Mouse (Mus musculus): ENCODE results near the gene Lmna.

Lmna gene

DNA sequence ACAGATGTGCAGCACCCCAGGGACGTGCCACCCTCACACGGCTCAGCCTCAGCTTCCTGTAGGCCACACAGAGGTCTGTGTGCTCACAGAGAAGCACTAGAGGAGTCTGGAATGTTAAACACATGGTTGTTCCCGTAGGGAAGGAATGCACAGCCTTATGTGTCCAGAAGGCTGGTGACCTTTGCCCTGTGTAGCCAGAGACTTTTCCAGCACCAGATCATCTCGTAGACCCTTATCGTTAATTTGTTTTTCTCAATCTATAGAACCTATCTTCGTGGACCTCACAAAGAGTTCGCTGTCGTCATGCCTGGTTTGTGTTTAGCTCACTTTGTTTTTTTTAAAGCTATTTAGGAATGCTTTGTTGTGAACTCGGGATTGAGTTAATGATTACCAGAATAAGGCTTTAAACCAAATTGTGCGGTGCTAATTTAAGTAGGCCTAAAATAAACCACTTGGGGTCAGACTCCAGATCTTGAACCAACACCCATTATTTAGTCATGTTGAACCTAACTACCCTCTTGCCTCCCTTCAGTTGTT, 38.7 kb downstream of the Lmna start:
- no peak for DNase-seq (ENCODE audit: low spot score)

DNA sequence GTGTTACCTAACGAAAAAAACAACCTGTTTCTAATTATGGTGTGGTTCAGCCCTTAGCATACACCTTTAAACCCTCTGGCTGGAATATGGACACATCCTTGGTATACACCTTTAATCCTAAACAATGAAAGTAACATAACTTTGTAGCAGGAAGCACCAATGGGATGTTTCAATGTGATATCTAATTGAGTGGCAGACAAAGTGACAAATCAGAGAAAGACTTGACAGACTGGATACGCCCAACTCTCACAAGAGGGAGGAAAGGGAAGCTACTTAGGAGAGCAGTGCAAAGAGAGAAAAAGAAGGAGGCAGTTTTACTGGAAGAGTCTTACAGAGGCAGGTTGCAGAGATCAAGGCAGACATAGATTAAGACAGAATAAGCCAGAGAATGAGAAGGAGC, 40.3 kb downstream of the Lmna start:
- no peak for DNase-seq (ENCODE audit: low spot score)

DNA sequence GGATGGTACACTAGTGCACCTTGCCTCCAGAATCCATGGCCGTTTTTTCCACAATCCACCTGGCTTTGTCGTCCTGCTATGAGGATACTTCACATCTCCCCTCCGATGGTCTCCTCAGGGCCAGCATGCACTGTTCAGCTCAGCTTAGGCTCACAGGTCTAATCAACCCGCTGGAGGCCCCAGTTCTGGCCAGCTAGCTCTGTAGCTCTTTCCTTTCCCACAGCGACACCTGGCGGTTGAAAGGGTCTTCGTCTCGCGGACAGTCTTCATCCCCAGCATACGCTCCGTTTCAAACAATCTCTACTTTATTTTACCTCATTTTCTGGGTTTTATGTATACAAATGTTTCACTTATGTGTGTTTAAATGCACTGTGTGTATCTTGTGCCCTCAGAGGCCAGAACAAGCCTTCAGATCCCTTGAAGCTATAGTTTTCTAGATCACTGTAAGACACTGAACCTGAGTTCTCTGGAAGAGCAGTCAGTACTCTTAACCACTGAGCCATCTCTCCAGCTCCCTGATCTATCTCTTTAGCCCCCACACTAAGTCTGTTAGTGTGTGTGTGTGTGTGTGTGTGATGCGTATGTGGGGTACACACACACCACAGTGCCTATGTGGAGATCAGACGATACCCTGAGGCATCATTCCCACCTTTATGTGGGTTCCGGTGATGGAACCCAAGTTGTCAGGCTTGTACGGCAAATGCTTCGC, 42.5 kb downstream of the Lmna start:
- DNase-seq (ENCODE audit: low spot score), result peak; percentile 81

DNA sequence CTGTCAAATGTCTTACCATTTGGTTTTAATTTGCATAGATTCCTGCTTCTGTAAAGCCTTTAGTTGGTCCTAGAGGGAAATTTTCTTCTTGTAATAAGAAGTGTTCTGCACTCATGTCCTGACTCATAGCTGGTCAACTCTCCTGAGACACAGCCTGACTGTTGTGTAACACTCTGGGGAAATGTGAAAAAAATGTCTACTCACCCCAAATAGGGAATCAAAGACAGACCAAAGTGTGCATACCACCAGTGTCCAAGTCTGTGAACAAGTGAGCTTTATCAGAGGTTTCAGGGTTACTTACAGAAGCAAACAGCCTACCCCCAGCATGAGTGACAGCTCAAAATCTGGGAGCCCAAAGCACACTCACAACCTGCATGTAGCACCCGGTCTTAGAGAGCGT, 44.6 kb downstream of the Lmna start:
- DNase-seq (ENCODE audit: low spot score), result no peak

DNA sequence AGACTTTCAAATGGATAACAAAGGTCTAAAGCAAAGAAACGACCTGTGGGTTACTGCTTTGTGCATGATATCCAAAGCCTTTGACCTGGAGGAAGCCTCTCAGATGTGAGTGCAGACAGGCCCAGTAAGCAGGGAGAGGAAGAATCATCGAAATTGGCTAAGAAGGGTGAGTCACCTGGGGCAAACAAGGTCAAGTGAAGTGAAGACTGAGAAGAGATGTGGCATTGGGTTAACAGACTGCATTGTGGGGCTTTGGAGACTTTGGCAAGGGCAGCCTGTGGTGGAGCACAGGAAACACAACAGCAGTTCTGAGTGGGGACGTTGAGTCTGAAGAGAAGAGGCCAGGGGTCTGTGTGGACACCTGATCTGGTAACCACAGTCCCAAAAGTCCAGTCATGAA, 45.3 kb downstream of the Lmna start:
- DNase-seq (ENCODE audit: low spot score), result no peak

DNA sequence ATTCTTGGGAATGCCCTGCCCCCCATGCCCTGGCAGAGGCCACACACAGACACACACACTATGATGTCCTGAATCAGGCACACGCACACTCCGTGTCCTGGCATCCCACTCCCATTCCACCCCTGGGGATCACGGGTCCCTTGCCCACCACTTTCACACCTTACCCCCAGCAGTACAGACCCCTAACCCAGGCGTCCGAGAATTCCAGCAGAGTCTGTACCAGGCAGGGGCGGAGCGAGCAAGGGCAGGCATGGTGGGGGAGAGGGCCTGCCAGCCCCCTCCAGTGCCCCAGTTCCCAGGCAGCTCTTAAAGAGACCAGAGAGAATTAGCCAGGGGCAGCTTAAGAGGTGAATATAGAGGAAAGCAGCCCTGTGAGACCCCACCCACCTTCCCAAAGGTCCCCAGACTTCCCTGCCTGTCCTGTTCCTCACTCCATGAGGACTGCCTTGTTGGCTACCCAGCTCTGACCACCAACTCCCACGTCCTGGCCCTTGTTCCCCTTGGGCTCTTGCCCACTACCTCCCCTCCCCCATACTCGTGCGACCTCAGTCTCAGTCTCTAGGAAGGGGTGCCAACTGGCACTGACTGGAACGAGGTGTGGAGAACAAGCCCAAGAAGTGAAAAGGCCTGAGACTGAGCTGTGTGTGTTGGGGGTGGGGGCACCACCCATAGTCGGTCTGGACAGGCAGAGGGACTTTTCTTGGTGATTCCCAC, 48.6 kb downstream of the Lmna start, which contains the start of gene Sema4a:
Gene Sema4a, minus strand, starts transcription at position 200 of the 714 bp plus-strand sequence.
- DNase-seq (ENCODE audit: low spot score), result no peak

DNA sequence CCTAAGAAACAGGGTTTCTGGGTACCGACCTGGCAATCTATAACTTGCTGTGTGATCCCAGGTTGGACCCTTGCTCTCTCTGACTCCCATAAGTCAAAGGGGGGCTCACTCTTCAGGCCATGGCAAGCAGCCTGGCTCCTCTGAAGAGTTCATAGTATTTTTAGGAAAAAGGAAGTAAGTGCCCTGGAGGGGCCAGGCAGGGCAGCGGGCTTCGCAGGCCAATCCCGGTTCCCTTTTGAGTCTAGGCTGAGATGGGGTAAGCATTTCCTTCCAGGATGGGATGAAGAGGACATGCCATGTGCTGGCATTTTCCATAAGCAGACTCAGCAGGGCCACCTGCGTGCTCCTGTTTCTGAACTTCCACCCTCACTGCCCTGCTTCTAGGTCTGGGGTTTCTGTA, 49.7 kb downstream of the Lmna start:
- DNase-seq (ENCODE audit: low spot score), result no peak

DNA sequence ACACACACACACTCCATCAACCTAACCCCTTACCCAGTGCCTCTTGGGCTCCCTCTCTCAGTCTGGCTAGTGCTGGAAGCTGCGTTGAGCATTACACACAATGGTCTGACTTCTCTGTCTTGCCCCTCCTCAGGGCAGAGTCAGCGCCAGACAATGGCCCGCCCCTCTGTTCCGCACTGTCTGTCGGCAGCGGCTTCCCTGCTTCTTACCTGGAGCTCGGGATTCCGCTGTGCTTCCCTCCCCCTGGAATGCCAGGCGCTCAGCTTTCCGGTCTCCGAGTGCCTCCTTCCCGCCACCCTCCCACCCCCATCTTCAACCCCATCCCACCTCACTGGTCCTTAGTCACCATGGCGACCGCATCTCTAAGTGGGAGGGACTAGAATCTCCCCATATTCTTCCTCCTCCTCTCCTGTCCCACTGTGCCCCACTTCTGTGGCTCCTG, 51.0 kb downstream of the Lmna start:
- DNase-seq (ENCODE audit: low spot score), result no peak

DNA sequence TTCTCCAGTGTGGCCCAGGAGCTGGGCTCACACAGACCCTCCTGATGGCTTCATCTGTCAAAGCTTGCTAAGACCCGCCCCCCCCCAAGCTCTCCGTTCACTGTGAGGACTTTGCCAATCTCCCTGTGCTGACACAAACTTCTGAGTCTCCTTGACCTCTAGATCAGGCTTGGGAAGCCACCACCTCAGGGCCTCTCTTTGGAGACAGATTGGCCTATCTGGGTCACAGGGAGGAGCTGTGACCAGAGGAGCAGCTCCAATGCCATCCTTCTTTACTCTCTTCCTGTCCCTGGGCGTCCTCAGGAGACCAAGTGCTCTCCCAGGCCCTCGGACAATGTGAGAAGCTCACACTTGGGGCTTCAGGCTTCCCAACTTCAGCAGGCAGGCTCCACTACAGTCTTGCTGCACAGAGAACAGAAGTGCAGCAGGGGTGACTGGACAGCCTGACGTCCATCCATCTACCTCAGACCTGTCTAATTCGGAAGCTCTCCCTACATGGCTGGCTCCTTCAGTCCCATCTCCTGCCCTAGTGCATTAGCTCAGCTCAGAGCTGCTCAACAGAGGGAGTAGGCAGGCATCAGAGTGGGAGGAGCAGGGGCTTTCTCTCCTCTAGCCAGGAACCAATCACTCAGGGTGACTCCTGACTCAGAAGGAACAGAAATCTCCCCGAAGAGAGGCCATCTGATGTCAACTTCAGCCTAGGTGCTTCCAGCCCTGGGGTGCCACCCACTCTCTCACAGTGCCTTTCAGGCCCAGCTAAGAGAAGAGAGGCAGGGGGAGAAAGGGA, 52.8 kb downstream of the Lmna start:
- DNase-seq (ENCODE audit: low spot score), result no peak

DNA sequence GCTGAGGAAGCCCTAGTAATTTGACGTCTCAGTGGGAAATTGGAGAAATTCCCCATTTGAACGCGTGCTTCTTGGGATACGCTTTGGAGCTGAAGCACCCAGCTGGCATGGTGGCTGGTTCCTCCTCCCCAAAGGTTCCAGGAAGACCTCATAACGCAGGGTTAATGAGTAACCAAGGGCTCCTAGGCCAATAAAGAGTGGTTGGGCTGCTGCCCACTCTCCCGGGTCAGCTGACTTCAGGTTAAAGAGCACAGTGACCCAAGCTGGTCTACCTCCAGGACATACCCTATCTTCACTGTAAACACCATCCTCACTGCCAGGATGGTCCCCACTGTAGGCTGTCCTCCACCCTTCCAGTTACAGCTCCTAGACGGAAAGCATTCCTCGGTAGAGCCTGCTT, 53.4 kb downstream of the Lmna start:
- DNase-seq (ENCODE audit: low spot score), result no peak

DNA sequence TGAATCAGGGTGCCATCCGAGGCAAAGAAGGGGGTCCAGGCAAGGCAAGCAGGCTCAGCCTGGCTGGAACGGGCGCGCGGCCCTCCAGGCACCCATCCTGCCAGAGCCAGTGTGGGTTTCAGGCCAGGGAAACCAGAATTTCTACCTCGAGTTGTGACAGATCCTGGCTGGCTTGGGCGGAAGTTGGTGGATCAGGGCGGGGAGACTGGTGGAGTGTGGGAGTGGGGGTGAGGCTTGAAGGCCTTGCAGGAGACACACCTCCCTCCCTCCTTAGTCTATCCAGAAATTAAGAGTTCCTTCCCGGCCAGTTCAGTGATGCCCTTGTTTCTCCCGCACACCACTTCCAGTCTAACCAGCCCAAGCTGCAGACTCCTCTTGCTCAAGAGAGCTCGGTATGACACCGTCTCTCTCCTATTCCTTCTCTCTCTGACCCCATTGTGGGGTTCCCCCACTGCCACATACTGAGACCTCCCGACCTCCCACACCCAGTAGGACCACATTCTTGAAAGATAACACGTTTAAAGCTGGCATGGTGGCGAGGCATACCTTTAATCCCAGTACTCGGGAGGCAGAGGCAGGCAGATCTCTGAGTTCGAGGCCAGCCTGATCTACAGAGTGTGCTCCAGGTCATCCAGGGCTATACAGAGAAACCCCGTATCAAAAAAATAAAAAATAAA, 54.0 kb downstream of the Lmna start:
- no peak for DNase-seq (ENCODE audit: low spot score)

DNA sequence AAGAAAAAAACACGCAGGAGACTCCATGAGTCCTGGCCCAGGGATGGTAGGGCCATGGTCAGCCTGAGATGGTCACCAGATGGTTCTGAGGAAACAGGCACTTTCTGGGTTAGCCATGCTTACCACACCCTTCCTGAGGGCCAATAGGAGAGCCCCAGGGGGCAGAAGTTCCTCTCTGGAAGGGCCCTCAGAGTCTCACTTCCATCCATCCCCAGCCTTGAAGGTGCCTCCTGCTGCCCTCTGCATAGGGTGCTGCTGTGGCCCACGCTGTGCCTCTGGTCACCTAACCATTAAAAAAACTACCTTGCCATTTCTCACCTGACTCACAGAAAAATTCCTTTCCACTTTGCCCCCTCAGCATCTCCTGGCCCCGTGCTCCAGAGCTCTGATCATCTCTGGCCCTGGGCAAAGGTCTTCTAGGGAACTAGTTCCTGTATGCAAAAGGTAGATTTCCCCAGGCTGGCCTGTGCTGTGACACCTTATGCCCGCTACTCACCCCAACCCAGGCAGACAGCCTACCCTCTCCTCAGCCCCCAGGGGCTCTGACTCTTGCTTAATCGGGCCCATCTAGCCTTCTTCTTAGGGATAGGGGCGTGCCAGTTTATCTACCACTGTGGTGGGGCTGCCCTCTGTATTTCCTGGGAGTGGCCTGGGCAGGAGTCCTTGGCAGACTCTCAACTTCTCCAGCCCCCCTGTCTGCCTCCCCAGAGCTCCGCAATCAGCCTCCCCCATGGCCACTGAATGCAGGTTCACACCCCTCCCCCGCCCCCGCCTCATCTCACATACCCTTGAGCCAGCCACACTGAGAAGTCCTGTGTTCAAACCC, 54.8 kb downstream of the Lmna start:
- DNase-seq (ENCODE audit: low spot score), result no peak

DNA sequence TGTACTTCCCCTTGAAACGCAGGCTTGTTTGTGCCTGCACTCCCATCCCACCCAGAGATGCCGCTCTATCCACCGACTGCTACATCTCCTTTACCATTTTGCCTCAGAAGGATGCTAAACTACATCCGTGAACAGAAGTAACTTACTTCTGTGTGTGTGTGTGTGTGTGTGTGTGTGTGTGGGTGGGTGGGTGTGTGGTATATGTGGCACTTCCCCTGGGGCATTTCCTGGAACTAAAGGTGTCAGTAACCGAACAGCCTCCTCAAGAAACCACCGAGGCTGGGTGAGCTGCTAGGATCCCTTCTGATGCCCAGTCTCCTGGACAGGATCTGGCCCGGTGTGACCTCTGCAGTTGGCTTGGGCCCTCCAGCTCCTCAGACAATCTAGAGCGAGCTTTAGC, 55.8 kb downstream of the Lmna start:
- no peak for DNase-seq (ENCODE audit: low spot score)

DNA sequence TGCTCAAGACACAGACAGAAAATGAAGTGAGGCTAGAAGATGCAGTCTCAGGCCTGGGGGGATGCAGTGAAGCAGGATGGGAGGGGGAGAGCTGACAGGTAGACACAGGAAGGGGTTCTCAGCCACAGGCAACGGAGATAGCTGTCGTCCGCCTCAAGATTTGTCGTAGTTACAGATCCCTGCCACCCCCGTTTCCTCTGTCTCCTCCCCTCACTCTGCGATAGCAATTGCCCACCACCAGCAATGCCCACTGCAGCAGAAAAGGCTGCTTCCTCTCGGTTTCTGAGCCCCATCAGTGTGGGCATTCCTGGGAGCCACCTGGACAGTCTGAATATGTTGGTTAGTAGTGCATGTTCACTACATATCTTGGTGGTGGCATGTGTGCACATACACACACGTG, 56.4 kb downstream of the Lmna start:
- DNase-seq (ENCODE audit: low spot score), result no peak

DNA sequence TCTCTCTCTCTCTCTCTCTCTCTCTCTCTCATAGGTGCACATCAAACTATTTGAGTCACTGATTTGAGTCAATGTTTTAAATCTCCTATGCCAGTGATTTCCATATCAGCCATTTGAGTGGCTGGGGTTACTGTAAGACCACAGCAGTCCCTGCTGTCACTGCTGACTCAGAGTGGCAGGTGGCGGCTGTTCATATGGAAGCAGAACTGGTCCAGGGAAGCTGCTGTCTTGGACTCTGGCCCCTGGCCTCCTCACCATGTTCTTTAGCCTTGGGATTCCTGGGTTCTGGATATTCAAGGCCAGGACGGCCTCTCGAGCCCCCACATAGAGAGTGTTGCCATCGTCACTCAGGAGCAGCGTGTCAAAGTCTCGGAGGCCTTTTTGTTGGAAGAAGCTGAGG, 57.0 kb downstream of the Lmna start:
- DNase-seq (ENCODE audit: low spot score), result no peak

DNA sequence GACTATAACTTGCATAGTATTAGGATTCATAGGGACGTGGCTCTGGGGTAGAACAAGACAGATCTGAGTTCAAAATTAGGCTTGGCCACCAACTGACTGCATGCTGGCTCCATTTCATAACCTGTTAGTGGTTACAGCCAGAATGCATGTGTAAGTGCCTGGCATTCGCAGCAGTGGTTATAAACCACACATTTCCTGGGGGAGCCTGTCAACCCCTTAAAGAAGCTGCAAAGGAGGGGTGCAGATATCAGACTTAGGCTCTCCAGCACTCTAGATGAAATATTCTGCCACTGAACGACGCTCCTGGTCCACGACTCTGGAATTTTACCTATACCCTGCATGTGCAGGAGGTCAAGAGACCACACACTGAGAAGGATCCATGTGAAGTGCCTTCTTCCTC, 57.5 kb downstream of the Lmna start:
- no peak for DNase-seq (ENCODE audit: low spot score)

DNA sequence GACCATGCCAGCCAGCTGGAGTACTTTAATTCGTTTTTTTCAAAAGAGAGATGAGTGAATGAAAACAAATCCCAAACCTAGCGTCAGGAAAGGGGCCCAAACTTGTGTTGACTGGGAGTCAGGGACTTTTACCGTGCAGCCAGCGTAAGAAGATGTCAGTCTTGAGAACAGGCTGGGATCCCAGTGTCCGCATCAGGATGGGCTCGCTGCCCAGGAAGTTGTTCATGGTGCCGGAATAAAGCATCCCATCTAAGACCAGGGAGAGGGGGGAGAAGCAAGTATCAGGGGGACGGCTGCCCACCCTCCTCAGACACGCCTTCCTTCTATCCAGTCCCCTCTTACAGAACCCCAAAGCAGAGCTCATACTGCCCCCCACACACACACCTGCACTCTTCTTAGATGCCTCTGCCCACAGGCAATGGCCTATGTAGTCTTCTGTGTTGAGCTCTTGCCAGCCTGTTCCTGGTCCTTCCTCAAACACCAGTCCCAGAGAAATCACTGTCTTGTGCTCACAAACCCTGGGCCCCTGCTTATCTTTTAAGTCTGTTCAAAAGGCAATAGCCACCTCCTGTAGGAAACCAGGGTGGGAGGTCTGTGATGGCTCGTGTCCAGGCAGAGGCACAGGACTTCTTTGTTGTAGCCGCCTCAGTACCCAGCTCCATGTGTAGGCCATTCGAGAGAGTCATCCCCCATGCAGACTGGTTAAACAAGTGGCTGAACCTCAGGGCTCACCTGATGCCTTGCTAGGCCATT, 59.2 kb downstream of the Lmna start:
- DNase-seq (ENCODE audit: low spot score), result no peak

DNA sequence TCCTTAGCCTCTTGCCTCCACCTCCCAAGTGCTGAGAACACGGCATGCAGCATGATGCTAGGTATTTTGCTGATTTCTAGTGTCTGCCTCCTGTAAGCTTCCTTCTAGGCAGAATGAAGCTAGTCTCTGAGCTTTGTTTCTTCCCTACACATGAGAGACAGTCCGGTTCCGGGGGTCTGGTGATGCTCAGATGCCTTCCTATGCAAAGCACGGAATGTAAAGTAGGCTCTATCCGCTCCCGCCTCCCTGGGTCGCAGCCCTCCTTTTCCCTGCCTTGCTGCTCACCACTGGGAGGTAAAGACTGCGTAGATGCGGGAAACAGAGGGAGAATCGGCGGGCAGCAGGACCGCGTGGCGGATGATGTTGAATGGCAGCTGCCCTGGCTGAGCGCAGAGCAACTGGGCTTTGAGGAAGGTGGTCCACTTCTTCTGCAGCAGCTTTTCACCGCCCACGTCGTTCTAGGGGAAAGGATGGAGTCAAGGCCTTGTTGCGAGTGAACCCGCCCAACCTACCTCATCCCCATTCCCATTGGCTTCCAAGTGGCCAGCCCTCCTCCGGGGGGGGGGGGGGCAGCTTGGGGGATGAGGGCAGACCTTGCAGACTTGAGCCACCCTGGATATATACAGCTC, 60.2 kb downstream of the Lmna start:
- DNase-seq (ENCODE audit: low spot score), result no peak

DNA sequence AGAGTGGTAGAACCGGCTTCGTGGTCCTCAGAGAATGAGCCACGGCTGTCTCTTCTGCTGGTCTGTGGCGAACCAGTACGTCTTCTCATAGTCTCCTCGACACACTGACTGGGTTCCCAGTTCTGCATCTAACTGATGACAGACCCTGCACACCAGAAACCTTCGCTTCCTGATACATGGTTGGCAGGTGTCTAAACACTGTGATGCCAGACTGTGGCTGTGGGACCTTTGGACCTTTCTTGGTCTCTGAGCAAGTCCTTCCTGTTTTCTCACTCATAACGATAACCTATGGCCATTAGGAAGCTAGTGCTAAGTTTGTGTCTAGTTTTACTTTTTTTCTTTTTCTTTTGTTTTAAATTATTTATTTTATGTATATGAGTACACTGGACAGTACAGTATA, 61.3 kb downstream of the Lmna start:
- no peak for DNase-seq (ENCODE audit: low spot score)

DNA sequence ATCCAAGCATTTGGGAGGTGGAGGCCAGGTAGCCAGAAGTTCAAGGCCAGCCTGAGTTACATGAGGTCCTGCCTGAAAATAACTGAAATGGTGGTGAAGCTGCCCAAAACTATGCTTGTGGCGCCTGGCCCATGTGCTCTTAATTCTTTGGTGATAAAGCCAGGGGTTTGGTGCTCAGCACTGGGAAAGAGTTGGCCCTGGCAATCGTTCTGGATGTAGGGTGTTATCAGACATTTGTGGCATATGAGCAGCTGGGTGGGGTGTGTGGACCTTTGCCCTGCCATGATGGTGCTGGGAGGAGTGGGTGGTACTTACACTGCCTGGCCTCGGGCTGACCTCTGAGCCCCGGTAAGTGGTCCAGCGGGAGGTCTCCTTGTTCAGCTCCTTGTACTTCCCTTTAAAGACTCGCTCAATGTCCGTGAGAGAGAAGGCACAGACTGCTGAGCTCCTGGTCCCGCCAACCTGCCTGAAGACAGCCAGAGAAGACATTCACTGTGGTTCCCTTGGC, 62.0 kb downstream of the Lmna start:
- DNase-seq (ENCODE audit: low spot score), result no peak

All from layer of hippocampus, adult 9-10 months (tissue).